Mouse (Mus musculus): ENCODE measurements around the gene Eya4.

Eya4 gene

GRCm38 (mm10) chr10:23230863-23231262 is 119.7 kb downstream of the Eya4 start:
- no peak for DNase-seq (ENCODE audit: low read depth)

- no peak for DNase-seq (ENCODE audit: low read depth)
Observed at GRCm38 (mm10) chr10:23223336-23223735, 127.2 kb downstream of the Eya4 start.

GRCm38 (mm10) chr10:23220432-23220831 is 130.2 kb downstream of the Eya4 start:
- no peak for DNase-seq (ENCODE audit: low read depth)

GRCm38 (mm10) chr10:23216815-23217214 is 133.8 kb downstream of the Eya4 start:
- DNase-seq (ENCODE audit: low read depth) = no peak

- no peak for DNase-seq (ENCODE audit: low read depth)
Observed at GRCm38 (mm10) chr10:23211381-23211780, 139.2 kb downstream of the Eya4 start.

GRCm38 (mm10) chr10:23203885-23204284 is 146.7 kb downstream of the Eya4 start:
- DNase-seq (ENCODE audit: low read depth) = no peak

- DNase-seq (ENCODE audit: low read depth) = no peak
Observed at GRCm38 (mm10) chr10:23203144-23203838, 147.3 kb downstream of the Eya4 start.

GRCm38 (mm10) chr10:23202591-23202990 is 148.0 kb downstream of the Eya4 start:
- no peak for DNase-seq (ENCODE audit: low read depth)

- no peak for DNase-seq (ENCODE audit: low read depth)
Observed at GRCm38 (mm10) chr10:23198251-23198650, 152.3 kb downstream of the Eya4 start.

GRCm38 (mm10) chr10:23196336-23196735 is 154.2 kb downstream of the Eya4 start:
- DNase-seq (ENCODE audit: low read depth) = no peak

- DNase-seq (ENCODE audit: low read depth) = no peak
Observed at GRCm38 (mm10) chr10:23195337-23195736, 155.2 kb downstream of the Eya4 start.

- DNase-seq (ENCODE audit: low read depth) = no peak
Observed at GRCm38 (mm10) chr10:23189836-23190235, 160.8 kb downstream of the Eya4 start.

GRCm38 (mm10) chr10:23185391-23185790 is 165.2 kb downstream of the Eya4 start:
- DNase-seq (ENCODE audit: low read depth) = no peak

GRCm38 (mm10) chr10:23181572-23182493 is 168.8 kb downstream of the Eya4 start:
- DNase-seq (ENCODE audit: low read depth) = no peak

GRCm38 (mm10) chr10:23179285-23179684 is 171.3 kb downstream of the Eya4 start:
- DNase-seq (ENCODE audit: low read depth) = no peak

- no peak for DNase-seq (ENCODE audit: low read depth)
Observed at GRCm38 (mm10) chr10:23177347-23178046, 173.1 kb downstream of the Eya4 start.

- no peak for DNase-seq (ENCODE audit: low read depth)
Observed at GRCm38 (mm10) chr10:23176666-23177346, 173.8 kb downstream of the Eya4 start.

GRCm38 (mm10) chr10:23171541-23171940 is 179.0 kb downstream of the Eya4 start:
- no peak for DNase-seq (ENCODE audit: low read depth)

GRCm38 (mm10) chr10:23165089-23165642 is 185.4 kb downstream of the Eya4 start:
- no peak for DNase-seq (ENCODE audit: low read depth)

- DNase-seq (ENCODE audit: low read depth) = no peak
Observed at GRCm38 (mm10) chr10:23159844-23160243, 190.7 kb downstream of the Eya4 start.

- no peak for DNase-seq (ENCODE audit: low read depth)
Observed at GRCm38 (mm10) chr10:23159138-23159537, 191.4 kb downstream of the Eya4 start.

Measured in c-Kit-positive CD71-negative TER-119-negative erythroid progenitor cells, embryonic 14.5 days (primary cell).